Mouse (Mus musculus) forebrain, embryonic 11.5 days (tissue): ENCODE data around the gene Pigf. TPM values are rescaled to one million over a fixed set of nuclear protein-coding genes. Genes with fewer than 3 reads are reported as not detected.
A peak's percentile ranks its signal among the peaks of the same experiment; 100 is the strongest.

Experiments used
- ATAC-seq: fragments of 200-750 bp; cut with Nextera tagmentation; replicated peaks from 2 replicates; pipeline ENCODE4 v1.8.0; 2017; ENCODE audit warnings: moderate TSS enrichment; ENCODE audit not compliant: low FRiP score
- DNase-seq: peaks from one replicate; pipeline ENCODE4 v3.0.0-alpha.2; 2017; ENCODE audit warnings: low spot score
- H3K27ac ChIP-seq: fragments of 300-500 bp; sonication (generic); 2 replicates; pipeline ENCODE4 v1.5.1; 2014; ENCODE audit warnings: low read depth, low read length
- H3K27me3 ChIP-seq: fragments of 300-500 bp; sonication (generic); 2 replicates; pipeline ENCODE4 v1.6.1; 2014; ENCODE audit warnings: mild to moderate bottlenecking, low read length, mixed read lengths; ENCODE audit not compliant: control insufficient read depth, insufficient read depth
- H3K36me3 ChIP-seq: fragments of 300-500 bp; sonication (generic); 2 replicates; pipeline ENCODE4 v1.6.1; 2014; ENCODE audit warnings: mild to moderate bottlenecking, low read length, moderate library complexity, mixed read lengths; ENCODE audit not compliant: control insufficient read depth, insufficient read depth
- H3K4me1 ChIP-seq: fragments of 300-500 bp; sonication (generic); replicated peaks from 2 replicates; pipeline ENCODE4 v1.6.1; 2014; ENCODE audit warnings: low read length, mixed read lengths; ENCODE audit not compliant: control insufficient read depth, insufficient read depth
- H3K4me2 ChIP-seq: fragments of 300-500 bp; sonication (generic); 2 replicates; pipeline ENCODE4 v1.6.1; 2014; ENCODE audit warnings: low read depth, mild to moderate bottlenecking, low read length, moderate library complexity, mixed read lengths; ENCODE audit not compliant: severe bottlenecking
- H3K4me3 ChIP-seq: fragments of 300-500 bp; sonication (generic); 2 replicates; pipeline ENCODE4 v1.5.1; 2014; ENCODE audit warnings: low read depth, low read length
- H3K9ac ChIP-seq: fragments of 300-500 bp; sonication (generic); 2 replicates; pipeline ENCODE4 v1.6.1; 2014; ENCODE audit warnings: low read length
- H3K9me3 ChIP-seq: fragments of 300-500 bp; sonication (generic); 2 replicates; pipeline ENCODE4 v1.6.1; 2016; ENCODE audit warnings: low read length, mixed read lengths; ENCODE audit not compliant: control insufficient read depth
- WGBS: fragments of 180-500 bp; shearing (Covaris S2); extraction: QIAGEN DNeasy Blood & Tissue Kit; methylation state at CpG from one replicate; pipeline ENCODE4 v1.1.7; 2014; 5-methylcytosine and 5-hydroxymethylcytosine counted together
- polyA plus RNA-seq: library from polyadenylated mRNA; unstranded; fragments of >200 nt; fragmentation: Nextera tagmentation; extraction: Ambion mirVana; gene quantifications from 2 replicates; pipeline ENCODE4 v1.2.1, GENCODE M21; 2014

Pigf gene
- polyA plus RNA-seq, 1 experiment from 2014 or later, result 43.8 TPM

GRCm38 (mm10) chr17:87011301-87012019 lies 13.7 kb downstream of the Pigf start:
- peaks cover 2% of the 10 kb centered on the region; the same call in 1 of the 2 replicates for H3K36me3 ChIP-seq
- H3K9ac ChIP-seq, result no peak overlapping the region
- H3K4me3 ChIP-seq, result no peak overlapping the region
- no peaks in the 10 kb centered on the region for H3K9me3 ChIP-seq
- 96% methylated on average over 13 of the region's 13 CpGs for WGBS
- no peak for DNase-seq
- H3K27me3 ChIP-seq, result no peaks in the 10 kb centered on the region
- H3K4me1 ChIP-seq, result no peaks in the 10 kb centered on the region
- ATAC-seq, result no peak
- H3K4me2 ChIP-seq, result no peak overlapping the region
- H3K27ac ChIP-seq, result no peak overlapping the region

GRCm38 (mm10) chr17:87008950-87009349 lies 16.3 kb downstream of the Pigf start:
- H3K27me3 ChIP-seq, result no peaks in the 10 kb centered on the region
- no peaks in the 10 kb centered on the region for H3K4me1 ChIP-seq
- ATAC-seq (no peak), DNase-seq (no peak)
- H3K9me3 ChIP-seq, result no peaks in the 10 kb centered on the region
- WGBS, result 93% methylated on average over 3 of the region's 3 CpGs
- no peak overlapping the region for H3K4me2 ChIP-seq
- H3K36me3 ChIP-seq, result no peaks in the 10 kb centered on the region; the same call in 1 of the 2 replicates
- no peak overlapping the region for H3K9ac ChIP-seq
- H3K4me3 ChIP-seq, result no peak overlapping the region
- H3K27ac ChIP-seq, result no peak overlapping the region

DNA sequence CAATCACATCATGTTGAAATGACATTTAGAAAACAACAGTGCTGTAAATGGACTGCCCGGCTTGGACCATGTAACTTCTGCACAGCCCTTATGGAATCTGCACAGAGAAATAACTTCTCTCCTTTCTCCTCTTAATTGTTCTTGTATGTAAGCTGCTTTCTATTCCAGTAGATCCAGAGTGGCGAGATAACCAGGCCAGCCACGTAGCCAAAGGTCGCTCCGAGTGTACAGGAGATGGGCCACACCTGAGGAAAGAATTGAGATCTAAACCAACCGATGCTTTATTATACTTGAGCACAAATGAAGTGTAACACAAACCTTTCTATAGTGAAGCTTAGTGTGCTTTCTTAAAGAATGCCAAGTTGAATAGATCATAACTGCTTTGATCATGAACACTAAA lies 27.9 kb downstream of the Pigf start:
- 95% methylated on average over 6 of the region's 6 CpGs for WGBS
- Histone ChIP-seq H3K36me3 (no peaks in the 10 kb centered on the region), H3K27me3 (no peaks in the 10 kb centered on the region), H3K9ac (no peak overlapping the region), H3K27ac (no peak overlapping the region), H3K4me2 (no peak overlapping the region), H3K9me3 (no peaks in the 10 kb centered on the region), H3K4me3 (no peak overlapping the region), H3K4me1 (no peaks in the 10 kb centered on the region)
- DNase-seq (no peak), ATAC-seq (no peak)

DNA sequence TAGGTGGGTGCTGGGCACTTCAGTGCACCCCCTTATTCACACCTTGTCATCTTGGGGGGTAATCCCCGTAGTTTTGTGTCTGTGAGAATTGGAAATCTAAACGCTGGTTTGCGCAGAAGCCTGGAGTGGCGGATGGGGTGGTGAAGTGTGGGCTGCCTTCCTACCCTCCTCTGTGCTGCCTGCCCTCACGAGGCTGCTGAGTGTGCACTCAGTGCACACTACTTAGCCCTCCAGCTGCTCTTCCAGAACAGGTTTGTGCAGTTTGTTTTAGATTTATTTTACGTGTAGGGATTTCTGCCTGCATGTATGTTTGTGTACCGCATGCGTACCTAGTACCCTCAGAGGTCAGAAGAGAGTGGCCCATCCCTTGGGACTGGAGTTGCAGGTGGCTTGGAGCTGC lies 33.9 kb downstream of the Pigf start:
- Histone ChIP-seq H3K27me3 (no peaks in the 10 kb centered on the region), H3K36me3 (no peaks in the 10 kb centered on the region), H3K4me2 (no peak overlapping the region), H3K27ac (no peak overlapping the region), H3K9me3 (no peaks in the 10 kb centered on the region), H3K4me3 (no peak overlapping the region), H3K9ac (no peak overlapping the region), H3K4me1 (no peaks in the 10 kb centered on the region)
- ATAC-seq, result no peak
- no peak for DNase-seq
- WGBS, result 89% methylated on average over 8 of the region's 8 CpGs

DNA sequence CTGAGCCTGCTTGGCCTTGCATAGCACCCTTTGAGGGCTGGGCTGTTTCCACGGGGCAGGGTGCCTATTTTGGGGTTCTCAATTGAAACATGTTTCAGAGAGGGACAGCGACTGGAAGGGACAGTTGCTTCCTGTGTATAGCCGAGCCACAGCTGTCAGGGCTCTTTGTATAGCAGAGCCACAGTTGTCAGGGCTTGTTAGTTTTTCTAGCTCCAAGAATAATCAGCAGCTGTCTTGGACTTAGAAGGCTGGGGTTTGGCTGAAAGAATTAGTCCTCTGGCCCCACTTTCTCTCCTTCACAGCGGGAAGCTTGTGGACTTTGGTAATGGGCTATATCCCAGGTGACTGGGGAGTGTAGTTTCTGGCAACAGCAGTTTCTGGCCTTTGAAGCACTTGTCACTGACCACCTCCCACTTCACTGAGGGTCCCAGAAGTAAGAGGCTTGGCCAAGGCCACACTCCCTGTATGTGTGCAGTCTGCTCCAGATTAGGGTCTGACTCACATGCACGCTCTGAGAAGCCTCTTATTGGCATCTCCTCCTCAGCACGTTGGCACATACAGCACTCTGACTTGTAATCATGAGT lies 36.5 kb downstream of the Pigf start:
- H3K9me3 ChIP-seq, result no peaks in the 10 kb centered on the region
- 72% methylated on average over 6 of the region's 6 CpGs for WGBS
- no peak for DNase-seq
- no peak for ATAC-seq
- no peaks in the 10 kb centered on the region for H3K36me3 ChIP-seq
- H3K9ac ChIP-seq, result no peak overlapping the region
- no peak overlapping the region for H3K27ac ChIP-seq
- H3K4me3 ChIP-seq, result no peak overlapping the region
- H3K4me1 ChIP-seq, result no peaks in the 10 kb centered on the region
- no peak overlapping the region for H3K4me2 ChIP-seq
- H3K27me3 ChIP-seq, result no peaks in the 10 kb centered on the region

DNA sequence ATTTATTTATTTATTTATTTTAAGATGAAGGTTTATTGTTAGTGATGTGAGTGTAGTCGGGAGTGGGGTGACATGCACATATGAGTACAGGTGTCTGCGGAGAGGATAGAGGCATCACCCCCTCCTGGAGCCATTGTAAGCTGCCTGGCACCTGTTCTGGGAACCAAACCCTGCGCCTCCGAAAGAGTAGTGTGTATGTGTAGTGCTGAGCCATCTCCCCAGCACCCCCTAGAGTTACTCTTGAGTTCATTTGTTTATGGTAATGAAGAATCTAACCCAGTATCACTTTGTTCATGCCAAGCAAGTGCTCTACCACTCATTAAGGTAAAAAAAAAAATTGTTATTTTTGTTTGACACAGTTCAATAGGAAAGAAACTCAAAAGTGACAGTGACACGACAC lies 37.0 kb downstream of the Pigf start:
- no peak overlapping the region for H3K9ac ChIP-seq
- no peaks in the 10 kb centered on the region for H3K27me3 ChIP-seq
- no peak overlapping the region for H3K4me2 ChIP-seq
- no peaks in the 10 kb centered on the region for H3K4me1 ChIP-seq
- no peak for DNase-seq
- H3K9me3 ChIP-seq, result no peaks in the 10 kb centered on the region
- no peak for ATAC-seq
- no peaks in the 10 kb centered on the region for H3K36me3 ChIP-seq
- no peak overlapping the region for H3K4me3 ChIP-seq
- H3K27ac ChIP-seq, result no peak overlapping the region
- 93% methylated on average over 5 of the region's 5 CpGs for WGBS

DNA sequence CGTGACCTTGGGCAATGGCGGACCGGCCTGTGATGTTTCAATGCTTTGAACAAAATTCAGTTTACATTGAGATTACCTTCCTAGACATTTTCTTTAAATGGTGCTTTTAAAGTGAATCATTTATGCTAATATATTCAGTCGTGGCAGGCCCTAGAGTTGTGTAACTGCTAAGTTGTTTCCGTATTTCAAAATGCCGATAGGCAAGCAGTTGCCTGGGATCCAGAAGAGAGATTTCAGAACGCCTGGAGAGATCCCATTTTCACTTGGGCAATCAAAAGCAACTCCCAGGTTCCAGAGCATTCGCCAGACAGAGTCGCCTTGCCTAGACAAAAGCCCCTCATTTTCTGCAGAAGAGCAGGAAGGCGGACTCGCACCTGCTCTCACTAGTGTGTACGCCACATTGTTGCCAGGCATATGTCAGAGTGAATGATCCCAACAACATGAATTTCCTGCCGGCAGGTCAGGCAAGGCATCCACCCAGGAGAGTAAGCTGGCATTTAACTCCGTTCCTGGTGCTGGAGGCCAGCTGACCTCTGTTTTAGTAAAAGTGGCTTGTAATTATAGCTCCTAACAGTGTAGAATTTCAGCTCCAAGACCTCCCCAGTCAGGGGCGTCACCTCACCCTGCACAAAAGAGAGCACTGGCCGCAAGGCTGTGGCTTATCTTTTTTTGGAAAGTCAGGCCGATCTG lies 38.6 kb downstream of the Pigf start:
- no peak for ATAC-seq

DNA sequence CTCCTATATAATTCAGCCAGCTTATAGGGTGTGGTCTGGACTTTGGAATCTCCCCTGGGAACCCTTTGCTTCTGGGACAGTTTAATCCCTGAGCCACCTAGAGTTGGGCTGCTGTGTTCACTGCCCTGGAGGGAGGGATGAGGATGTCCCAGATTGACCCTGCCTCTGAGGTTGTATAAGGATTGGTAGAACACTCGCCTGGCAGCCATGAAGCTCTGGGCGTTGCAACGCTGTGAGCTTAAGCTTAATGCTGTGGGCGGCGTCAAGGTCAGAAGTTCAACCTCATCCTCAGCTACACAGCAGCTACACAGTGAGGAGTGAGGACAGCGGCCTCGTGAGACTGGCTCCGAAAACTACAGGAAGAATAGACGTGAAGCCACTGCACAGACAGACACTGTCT lies 42.7 kb downstream of the Pigf start:
- Histone ChIP-seq H3K4me2 (no peak overlapping the region), H3K9ac (no peak overlapping the region), H3K9me3 (no peaks in the 10 kb centered on the region), H3K4me3 (no peak overlapping the region), H3K27me3 (no peaks in the 10 kb centered on the region), H3K36me3 (no peaks in the 10 kb centered on the region; the same call in 1 of the 2 replicates), H3K27ac (no peak overlapping the region), H3K4me1 (no peaks in the 10 kb centered on the region)
- DNase-seq (no peak), ATAC-seq (no peak)
- WGBS, result 76% methylated on average over 9 of the region's 9 CpGs

More for the DNA sequence above, 38.6 kb downstream of the Pigf start:
- Histone ChIP-seq H3K4me3 (no peak overlapping the region), H3K4me1 (no peaks in the 10 kb centered on the region), H3K27me3 (no peaks in the 10 kb centered on the region), H3K9me3 (no peaks in the 10 kb centered on the region), H3K4me2 (no peak overlapping the region), H3K36me3 (no peaks in the 10 kb centered on the region), H3K27ac (0 out of 2 replicates have a peak overlapping the region, but pooled peaks have one; percentile 15), H3K9ac (no peak overlapping the region)
- WGBS, result 52% methylated on average over 17 of the region's 17 CpGs
- DNase-seq, result no peak
